Comparison of ENCODE assay signal across 16 mouse cellular contexts in genomic region chr3:102086283-102086682, GRCm38 (mm10). TPM values are rescaled to one million over a fixed set of nuclear protein-coding genes. Genes with fewer than 3 reads are reported as not detected.
A peak's percentile ranks its signal among the peaks of the same experiment; 100 is the strongest.
DNase-seq lines count a peak whose midpoint lies in the region; ATAC-seq and TF ChIP-seq lines count a peak whose summit lies in the region.
"Had no signal": no experiment of that assay in that cellular context is flagged by ENCODE, and none has a peak within 500 bp of the region (broad histone marks: within the 10 kb centered on the region; RNA-seq: fewer than 3 reads in every experiment).

Gene Casq2, plus strand, starts transcription at chr3:102086415.

- DNase-seq in urinary bladder, adult 2 months (ENCODE audit: low spot score): no peak
- DNase-seq in urinary bladder, adult 18-20 months (ENCODE audit: low spot score in 2 of 2): no peak
- DNase-seq in heart, adult 11 months: peak; percentile 93
- DNase-seq in heart, postnatal 0 days (ENCODE audit: low spot score): peak; percentile 88
- no peak for DNase-seq in left cerebral cortex, adult 18-20 months (ENCODE audit: low spot score in 2 of 2)
- DNase-seq in layer of hippocampus, postnatal 14 days (ENCODE audit: low spot score in 2 of 2): no peak
- DNase-seq: cerebellum, adult 11 months; kidney, adult 2 months; right cerebral cortex, postnatal 4 days had no signal

- peak within 1 kb of the TSS; percentile 67 for H3K4me2 ChIP-seq in heart, postnatal 0 days (ENCODE audit: low read depth, low read length)
- H3K4me2 ChIP-seq in intestine, embryonic 15.5 days (replicated peaks): no peak within 1 kb of the TSS
- H3K4me2 ChIP-seq: hindbrain, embryonic 12.5 days; lung, embryonic 14.5 days; stomach, embryonic 15.5 days had no signal

- peaks cover 28% of the 10 kb centered on the region for H3K4me1 ChIP-seq in heart, postnatal 0 days (ENCODE audit: control insufficient read depth, insufficient read depth)
- peaks cover 7% of the 10 kb centered on the region; the same call in 1 of the 2 replicates for H3K4me1 ChIP-seq in intestine, embryonic 15.5 days (replicated peaks)

- H3K27ac ChIP-seq in heart, postnatal 0 days (ENCODE audit: low read depth): peak within 1 kb of the TSS; percentile 90
- no peak within 1 kb of the TSS for H3K27ac ChIP-seq in intestine, embryonic 15.5 days
- H3K27ac ChIP-seq: hindbrain, embryonic 12.5 days; layer of hippocampus, adult 2 months; stomach, embryonic 15.5 days had no signal

- TF ChIP-seq CTCF in heart, postnatal 0 days (IDR thresholded peaks at IDR 0.05; ENCODE audit: low read depth): no peak

- H3K27me3 ChIP-seq in heart, postnatal 0 days (ENCODE audit: control insufficient read depth, insufficient read depth, low read length): no peaks in the 10 kb centered on the region
- no peaks in the 10 kb centered on the region for H3K27me3 ChIP-seq in intestine, embryonic 15.5 days (replicated peaks)
- H3K27me3 ChIP-seq: stomach, embryonic 15.5 days had no signal

- H3K9ac ChIP-seq in heart, postnatal 0 days (replicated peaks; ENCODE audit: low read depth, low read length): peak within 1 kb of the TSS; percentile 79
- H3K9ac ChIP-seq in intestine, embryonic 15.5 days: no peak within 1 kb of the TSS
- H3K9ac ChIP-seq: hindbrain, embryonic 12.5 days; lung, embryonic 14.5 days; stomach, embryonic 15.5 days had no signal

- ATAC-seq in heart, postnatal 0 days (ENCODE audit: insufficient read depth, low read depth): peak; percentile 85
- no peak for ATAC-seq in intestine, embryonic 15.5 days
- ATAC-seq: midbrain, embryonic 16.5 days had no signal

- 17% methylated on average over 4 of the region's 4 CpGs for WGBS in heart, postnatal 0 days
- 79% methylated on average over 4 of the region's 4 CpGs for WGBS in intestine, embryonic 15.5 days

- no peaks in the 10 kb centered on the region for H3K9me3 ChIP-seq in heart, postnatal 0 days (replicated peaks; ENCODE audit: control insufficient read depth, low read length)
- H3K9me3 ChIP-seq in intestine, embryonic 15.5 days: no peaks in the 10 kb centered on the region
- H3K9me3 ChIP-seq: hindbrain, embryonic 12.5 days; stomach, embryonic 15.5 days had no signal

- no peaks in the 10 kb centered on the region for H3K36me3 ChIP-seq in heart, postnatal 0 days (replicated peaks; ENCODE audit: control insufficient read depth, insufficient read depth, low read length)
- H3K36me3 ChIP-seq in intestine, embryonic 15.5 days: no peaks in the 10 kb centered on the region
- H3K36me3 ChIP-seq: hindbrain, embryonic 12.5 days; stomach, embryonic 15.5 days had no signal

- TF ChIP-seq EP300 in heart, postnatal 0 days (IDR thresholded peaks at IDR 0.05; ENCODE audit: low read depth): 0 out of 2 replicates have a peak, but pooled peaks have one; percentile 13

- peak within 1 kb of the TSS; percentile 55 for H3K4me3 ChIP-seq in heart, postnatal 0 days (ENCODE audit: low read depth, low read length)
- H3K4me3 ChIP-seq in intestine, embryonic 15.5 days (replicated peaks): no peak within 1 kb of the TSS
- H3K4me3 ChIP-seq: hindbrain, embryonic 12.5 days; layer of hippocampus, adult 2 months; stomach, embryonic 15.5 days had no signal

RNA-seq across cellular contexts. Expression of gene Casq2, which starts in this region (rescaled TPM):
- 52.0 and 91.3 TPM in 2 replicates for polyA plus RNA-seq in urinary bladder, adult 2 months (2012; rRNA removed)
- 836 and 965 TPM in 2 replicates for total RNA-seq in heart, postnatal 0 days (2014; rRNA removed; ENCODE audit: low replicate concordance)
- 809 and 872 TPM in 2 replicates for polyA plus RNA-seq in heart, postnatal 0 days (2015; fragmentation: Nextera tagmentation; extraction: Ambion mirVana)
- 1 to 10 TPM; 1.7 to 2.2 TPM for total RNA-seq in left cerebral cortex, adult 18-20 months (2021)
- polyA plus RNA-seq in intestine, embryonic 15.5 days (2015; fragmentation: Nextera tagmentation; extraction: Ambion mirVana): 1.5 and 1.7 TPM in 2 replicates
- 1 to 10 TPM; 1.2 to 1.3 TPM for total RNA-seq in layer of hippocampus, postnatal 14 days (2021)
- total RNA-seq: neutrophil, adult 5-6 weeks had no signal

Comparison
In these comparisons a context has a peak if more than half of its experiments do, and no peak if none do; other contexts are left out.
1. RNA of gene Casq2 (total RNA-seq): 836 to 965 TPM in heart, postnatal 0 days; 1.7 to 2.2 TPM in left cerebral cortex, adult 18-20 months and 1.2 to 1.3 TPM in layer of hippocampus, postnatal 14 days; every median in the first group is over 100 times any median in the second.
2. RNA of gene Casq2 (polyA plus RNA-seq): 809 to 872 TPM in heart, postnatal 0 days and 52.0 to 91.3 TPM in urinary bladder, adult 2 months; 1.5 to 1.7 TPM in intestine, embryonic 15.5 days; every median in the first group is over 10 times any median in the second.
3. DNase-seq: peak in heart, adult 11 months (single experiment) and heart, postnatal 0 days (single experiment); none in urinary bladder, adult 2 months (single experiment), urinary bladder, adult 18-20 months (0 of 2), left cerebral cortex, adult 18-20 months (0 of 2) and layer of hippocampus, postnatal 14 days (0 of 2).